Mouse (Mus musculus) liver, embryonic 11.5 days (tissue): ENCODE results near the gene Slc23a4. TPM values are rescaled to one million over a fixed set of nuclear protein-coding genes. Genes with fewer than 3 reads are reported as not detected.

Experiments
- ATAC-seq: fragments of 200-750 bp; cut with Nextera tagmentation; replicated peaks from 2 replicates; pipeline ENCODE4 v1.8.0; 2017; ENCODE audit warnings: moderate number of reproducible peaks, mild to moderate bottlenecking, moderate TSS enrichment, moderate library complexity; ENCODE audit not compliant: low FRiP score
- DNase-seq: peaks from one replicate; pipeline ENCODE4 v3.0.0-alpha.2; 2017; ENCODE audit warnings: low spot score
- H3K27ac ChIP-seq: fragments of 300-500 bp; sonication (generic); 2 replicates; pipeline ENCODE4 v1.5.1; 2014; ENCODE audit warnings: mild to moderate bottlenecking, low read depth, low read length, control low read depth
- H3K27me3 ChIP-seq: fragments of 300-500 bp; sonication (generic); replicated peaks from 2 replicates; pipeline ENCODE4 v1.6.1; 2014; ENCODE audit warnings: low read length, mixed read lengths; ENCODE audit not compliant: control insufficient read depth, insufficient read depth
- H3K36me3 ChIP-seq: fragments of 300-500 bp; sonication (generic); 2 replicates; pipeline ENCODE4 v1.6.1; 2014; ENCODE audit warnings: mild to moderate bottlenecking, low read length, moderate library complexity, mixed read lengths; ENCODE audit not compliant: control insufficient read depth, insufficient read depth
- H3K4me1 ChIP-seq: fragments of 300-500 bp; sonication (generic); replicated peaks from 2 replicates; pipeline ENCODE4 v1.6.1; 2014; ENCODE audit warnings: low read length, mixed read lengths; ENCODE audit not compliant: control insufficient read depth, insufficient read depth
- H3K4me2 ChIP-seq: fragments of 300-500 bp; sonication (generic); 2 replicates; pipeline ENCODE4 v1.6.1; 2014; ENCODE audit warnings: mild to moderate bottlenecking, control low read depth, moderate library complexity
- H3K4me3 ChIP-seq: fragments of 300-500 bp; sonication (generic); 2 replicates; pipeline ENCODE4 v1.5.1; 2014; ENCODE audit warnings: low read depth, low read length, control low read depth
- H3K9ac ChIP-seq: fragments of 300-500 bp; sonication (generic); 2 replicates; pipeline ENCODE4 v1.6.1; 2014; ENCODE audit warnings: low read depth, low read length, control low read depth
- H3K9me3 ChIP-seq: fragments of 300-500 bp; sonication (generic); 2 replicates; pipeline ENCODE4 v1.6.1; 2016; ENCODE audit warnings: low read length, inconsistent platforms, mixed read lengths; ENCODE audit not compliant: control insufficient read depth
- WGBS: fragments of 180-500 bp; shearing (Covaris S2); extraction: QIAGEN DNeasy Blood & Tissue Kit; methylation state at CpG from one replicate; pipeline ENCODE4 v1.1.7; 2014; 5-methylcytosine and 5-hydroxymethylcytosine counted together
- polyA plus RNA-seq: library from polyadenylated mRNA; unstranded; fragments of >200 nt; fragmentation: Nextera tagmentation; extraction: Ambion mirVana; gene quantifications from 2 replicates; pipeline ENCODE4 v1.2.1, GENCODE M21; 2014

Slc23a4 gene
- polyA plus RNA-seq, 1 experiment from 2014 or later = 0.71 TPM

DNA sequence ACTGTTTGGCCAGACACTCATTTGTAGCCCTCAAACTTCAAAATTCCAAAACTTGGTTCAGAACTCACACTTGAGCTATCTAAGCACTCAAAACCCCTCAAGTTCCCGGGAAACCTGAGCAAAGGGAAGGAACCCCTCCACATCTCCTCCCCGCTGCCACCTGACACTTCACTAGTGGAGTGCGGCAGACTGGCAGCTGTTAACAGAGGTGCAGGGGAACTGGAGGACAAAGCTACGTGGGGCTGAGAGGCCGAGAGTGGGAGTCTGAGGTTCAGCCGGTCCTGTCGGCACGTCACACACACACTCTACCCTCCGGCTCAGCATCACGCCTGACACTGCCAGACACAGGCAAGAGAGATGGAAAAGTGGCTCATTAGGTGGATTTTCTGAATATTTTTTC, 84.4 kb downstream of the Slc23a4 start:
- no peaks in the 10 kb centered on the region for H3K27me3 ChIP-seq
- ATAC-seq (no peak), DNase-seq (no peak)
- no peak overlapping the region for H3K9ac ChIP-seq
- no peak overlapping the region for H3K27ac ChIP-seq
- H3K36me3 ChIP-seq = peaks cover 35% of the 10 kb centered on the region
- no peak overlapping the region for H3K4me3 ChIP-seq
- peaks cover 35% of the 10 kb centered on the region for H3K4me1 ChIP-seq
- no peaks in the 10 kb centered on the region for H3K9me3 ChIP-seq
- 80% methylated on average over 10 of the region's 10 CpGs for WGBS
- no peak overlapping the region for H3K4me2 ChIP-seq

DNA sequence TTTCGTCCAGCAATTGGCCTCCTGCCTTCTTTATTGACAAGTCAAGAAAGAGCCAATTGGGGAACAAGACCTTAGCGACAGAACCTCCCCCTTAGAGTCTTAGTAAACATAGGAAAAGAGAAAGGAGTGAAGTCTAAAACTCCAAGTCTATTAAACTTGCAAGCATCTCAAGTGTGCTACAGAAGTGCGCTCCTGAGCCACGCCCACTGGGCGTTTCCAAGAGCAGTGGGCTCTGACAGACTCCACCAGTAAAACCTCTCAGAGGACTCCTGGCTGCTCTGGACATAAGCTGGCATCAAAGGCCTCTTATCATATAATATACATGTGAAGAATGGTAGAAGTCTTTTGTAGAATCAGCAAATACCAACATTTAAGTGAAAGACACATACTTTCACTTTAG, 84.8 kb downstream of the Slc23a4 start:
- no peak overlapping the region for H3K4me2 ChIP-seq
- no peak for DNase-seq
- H3K4me1 ChIP-seq = peaks cover 31% of the 10 kb centered on the region
- WGBS = 77% methylated on average over 5 of the region's 5 CpGs
- no peak overlapping the region for H3K27ac ChIP-seq
- no peaks in the 10 kb centered on the region for H3K9me3 ChIP-seq
- H3K4me3 ChIP-seq = no peak overlapping the region
- H3K9ac ChIP-seq = no peak overlapping the region
- no peak for ATAC-seq
- no peaks in the 10 kb centered on the region for H3K27me3 ChIP-seq
- H3K36me3 ChIP-seq = peaks cover 33% of the 10 kb centered on the region

DNA sequence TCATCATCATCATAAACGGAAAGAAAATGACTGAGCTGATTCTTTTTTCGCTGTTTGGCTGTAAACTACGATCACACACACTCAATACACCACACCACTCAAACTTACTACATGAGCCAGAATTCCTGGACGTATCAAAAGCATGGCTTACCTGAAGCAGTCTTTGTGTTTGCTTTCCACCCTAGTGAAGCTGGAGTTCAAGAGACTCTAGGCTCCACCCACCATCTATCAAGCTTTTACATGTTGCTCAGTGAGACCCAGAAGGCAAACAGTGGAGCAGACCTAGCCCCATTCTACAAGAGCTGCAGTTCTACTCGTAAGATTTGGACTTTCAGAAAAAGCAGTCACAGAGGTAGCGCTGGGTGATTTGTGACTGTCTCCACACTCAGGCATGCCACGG, 85.6 kb downstream of the Slc23a4 start:
- DNase-seq = no peak
- Histone ChIP-seq H3K36me3 (peaks cover 34% of the 10 kb centered on the region), H3K9ac (no peak overlapping the region), H3K4me2 (no peak overlapping the region), H3K9me3 (no peaks in the 10 kb centered on the region), H3K27me3 (no peaks in the 10 kb centered on the region), H3K4me3 (no peak overlapping the region), H3K27ac (no peak overlapping the region), H3K4me1 (peaks cover 25% of the 10 kb centered on the region)
- no peak for ATAC-seq
- 86% methylated on average over 7 of the region's 7 CpGs for WGBS

DNA sequence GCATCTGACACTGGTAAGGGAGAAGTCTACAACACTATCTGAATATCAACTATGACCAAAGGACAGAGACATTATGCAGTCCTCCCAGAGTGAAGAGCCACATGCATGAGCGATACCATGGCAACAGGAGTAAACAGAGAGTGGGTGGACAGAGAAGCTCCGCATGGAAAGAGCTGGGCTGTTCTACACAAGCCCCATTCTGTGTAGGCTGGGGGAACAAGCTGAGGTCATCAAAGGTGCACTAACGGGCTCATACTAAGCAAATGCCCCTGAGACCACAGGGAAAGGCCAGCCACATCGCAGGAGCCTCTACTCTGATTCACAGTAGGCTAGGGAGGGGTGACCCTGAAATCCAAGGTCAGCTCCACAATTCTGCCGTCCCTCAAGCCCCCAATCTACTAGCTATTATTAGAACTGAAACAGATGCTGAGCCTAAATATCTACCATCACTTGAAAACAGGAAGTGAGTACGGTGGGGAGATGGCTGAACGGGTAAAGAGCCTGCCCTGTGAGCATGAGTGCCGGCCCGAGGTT, 86.2 kb downstream of the Slc23a4 start:
- Histone ChIP-seq H3K4me1 (peaks cover 20% of the 10 kb centered on the region), H3K9me3 (no peaks in the 10 kb centered on the region), H3K4me2 (no peak overlapping the region), H3K27ac (no peak overlapping the region), H3K9ac (no peak overlapping the region), H3K4me3 (no peak overlapping the region), H3K36me3 (peaks cover 34% of the 10 kb centered on the region), H3K27me3 (no peaks in the 10 kb centered on the region)
- ATAC-seq (no peak), DNase-seq (no peak)
- WGBS = 56% methylated on average over 9 of the region's 9 CpGs

DNA sequence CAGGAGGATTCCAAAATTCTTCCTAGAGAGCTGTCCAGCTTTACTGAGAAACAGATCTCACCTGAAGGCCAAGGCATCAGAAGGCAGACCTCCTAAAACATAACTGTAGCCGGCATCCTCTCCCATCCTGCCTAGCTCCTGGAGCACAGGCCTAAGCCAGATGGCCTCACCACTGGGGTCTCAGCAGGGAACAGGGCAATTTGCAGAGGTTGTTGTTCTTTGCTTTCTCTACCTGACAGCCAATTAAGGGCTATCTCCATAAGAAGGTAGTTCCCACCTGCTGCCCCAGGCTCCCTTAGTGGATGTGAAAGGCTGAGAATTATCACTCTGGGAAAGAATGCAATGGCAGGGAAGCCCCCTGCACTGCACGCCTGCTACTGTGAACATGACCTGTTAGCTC, 87.2 kb downstream of the Slc23a4 start:
- no peak overlapping the region for H3K4me3 ChIP-seq
- ATAC-seq (no peak), DNase-seq (no peak)
- H3K36me3 ChIP-seq = peaks cover 38% of the 10 kb centered on the region
- no peak overlapping the region for H3K9ac ChIP-seq
- H3K27ac ChIP-seq = no peak overlapping the region
- peaks cover 16% of the 10 kb centered on the region for H3K4me1 ChIP-seq
- H3K9me3 ChIP-seq = no peaks in the 10 kb centered on the region
- no peak overlapping the region for H3K4me2 ChIP-seq
- no peaks in the 10 kb centered on the region for H3K27me3 ChIP-seq
- 78% methylated on average over 2 of the region's 2 CpGs for WGBS

DNA sequence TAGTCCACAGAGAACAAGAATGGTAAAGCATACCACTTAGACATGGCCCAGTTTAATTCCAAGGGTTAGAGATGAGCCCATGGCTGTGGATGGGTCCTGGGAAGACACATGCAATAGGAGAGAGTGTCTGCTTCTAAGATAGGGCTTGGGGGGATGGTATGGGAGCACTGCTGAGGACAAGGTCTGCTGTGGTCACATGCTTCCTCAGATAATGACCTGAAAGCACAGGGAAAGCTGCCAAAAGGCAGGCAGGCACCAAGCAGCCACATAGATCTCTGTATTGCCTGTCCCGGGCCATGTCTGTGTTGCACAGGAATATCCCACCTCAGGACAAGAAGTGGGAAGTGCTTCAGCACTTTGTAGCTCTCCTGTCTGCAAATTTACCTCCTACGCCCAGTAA, 89.1 kb downstream of the Slc23a4 start:
- no peaks in the 10 kb centered on the region for H3K27me3 ChIP-seq
- H3K4me2 ChIP-seq = no peak overlapping the region
- no peaks in the 10 kb centered on the region for H3K9me3 ChIP-seq
- peaks cover 14% of the 10 kb centered on the region for H3K4me1 ChIP-seq
- DNase-seq (no peak), ATAC-seq (peak; percentile 35; the same call in 1 of the 2 replicates)
- no peak overlapping the region for H3K4me3 ChIP-seq
- 66% methylated on average over 2 of the region's 2 CpGs for WGBS
- peaks cover 39% of the 10 kb centered on the region for H3K36me3 ChIP-seq
- H3K27ac ChIP-seq = no peak overlapping the region
- H3K9ac ChIP-seq = no peak overlapping the region

DNA sequence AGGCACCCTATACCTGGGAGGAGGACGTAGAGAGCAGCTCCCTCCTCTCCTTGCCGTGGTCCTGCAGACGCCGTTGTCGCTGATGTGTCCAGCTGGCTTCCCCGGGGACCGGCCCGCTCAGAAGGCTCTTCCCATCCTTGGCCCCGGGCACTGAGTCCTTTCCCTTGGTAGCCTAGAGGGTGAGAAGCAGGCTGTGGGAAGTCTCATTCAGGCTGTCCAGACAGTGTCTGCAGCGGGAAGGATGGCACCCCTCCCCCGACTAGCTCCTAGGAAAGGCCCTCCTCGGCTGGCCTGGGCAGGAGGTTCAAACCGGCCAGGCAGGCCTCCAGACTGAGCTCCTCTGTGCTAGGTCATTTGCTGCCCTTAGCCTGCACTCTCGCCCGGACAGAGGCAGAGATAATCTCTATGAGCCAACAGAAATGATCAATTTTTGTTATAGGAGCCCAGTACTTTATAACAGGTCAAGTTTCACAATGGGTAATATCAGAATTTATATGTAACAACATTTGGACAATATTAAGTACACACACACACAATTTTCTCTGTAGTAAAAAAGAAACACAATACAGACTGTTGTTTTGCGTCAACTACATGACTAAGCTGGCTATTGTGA, 91.9 kb downstream of the Slc23a4 start:
- Histone ChIP-seq H3K4me1 (peaks cover 4% of the 10 kb centered on the region), H3K27me3 (no peaks in the 10 kb centered on the region), H3K27ac (no peak overlapping the region), H3K4me3 (no peak overlapping the region), H3K9me3 (no peaks in the 10 kb centered on the region), H3K9ac (no peak overlapping the region), H3K36me3 (peaks cover 51% of the 10 kb centered on the region), H3K4me2 (no peak overlapping the region)
- ATAC-seq = no peak
- WGBS = 77% methylated on average over 16 of the region's 16 CpGs
- DNase-seq = no peak

DNA sequence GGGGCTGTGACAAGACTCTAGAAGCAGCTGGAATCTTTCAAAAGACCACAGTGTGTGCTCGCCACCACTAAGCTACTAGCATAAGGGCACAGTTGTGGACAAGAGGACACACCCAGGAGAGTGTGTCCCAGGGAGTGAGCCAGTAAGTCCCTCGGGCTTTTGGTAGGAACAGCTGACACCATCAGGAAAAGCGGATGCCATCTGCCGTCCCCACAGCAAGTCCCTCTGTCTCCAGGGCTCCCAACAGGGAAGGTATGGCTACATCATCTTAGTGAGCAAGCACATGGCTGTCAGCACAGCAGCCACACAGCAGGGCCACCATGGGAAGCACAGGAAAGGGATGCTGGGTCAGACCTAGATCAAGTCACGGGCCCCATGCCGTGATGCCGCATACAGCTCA, 92.6 kb downstream of the Slc23a4 start:
- Histone ChIP-seq H3K4me2 (no peak overlapping the region), H3K4me1 (peaks cover 4% of the 10 kb centered on the region), H3K27me3 (no peaks in the 10 kb centered on the region), H3K27ac (no peak overlapping the region), H3K9ac (no peak overlapping the region), H3K4me3 (no peak overlapping the region), H3K9me3 (no peaks in the 10 kb centered on the region), H3K36me3 (peaks cover 48% of the 10 kb centered on the region)
- DNase-seq (no peak), ATAC-seq (no peak)
- WGBS = 93% methylated on average over 7 of the region's 7 CpGs
